Mouse (Mus musculus) hindbrain, embryonic 11.5 days (tissue): ENCODE measurements at regions not wholly inside any gene's neighbourhood (a gene's known extent, or its start where the extent isn't known, plus 50 kb on each side); places are given as distances from the start of the nearest gene placed in this dataset.
A peak's percentile ranks its signal among the peaks of the same experiment; 100 is the strongest.

Experiments used
- ATAC-seq: fragments of 200-750 bp; cut with Nextera tagmentation; 2 replicates; pipeline ENCODE4 v1.8.0; 2017; ENCODE audit warnings: mild to moderate bottlenecking, moderate TSS enrichment, moderate library complexity; ENCODE audit not compliant: low FRiP score
- DNase-seq: peaks from one replicate; pipeline ENCODE4 v3.0.0-alpha.2; 2015; ENCODE audit warnings: low spot score
- H3K27ac ChIP-seq: fragments of 300-500 bp; sonication (generic); 2 replicates; pipeline ENCODE4 v1.5.1; 2014; ENCODE audit warnings: mild to moderate bottlenecking, low read depth, low read length
- H3K27me3 ChIP-seq: fragments of 300-500 bp; sonication (generic); 2 replicates; pipeline ENCODE4 v1.6.1; 2014; ENCODE audit warnings: mild to moderate bottlenecking, low read length, moderate library complexity, mixed read lengths; ENCODE audit not compliant: control insufficient read depth, insufficient read depth
- H3K36me3 ChIP-seq: fragments of 300-500 bp; sonication (generic); 2 replicates; pipeline ENCODE4 v1.6.1; 2014; ENCODE audit warnings: mild to moderate bottlenecking, low read length, moderate library complexity, mixed read lengths; ENCODE audit not compliant: control insufficient read depth, insufficient read depth
- H3K4me1 ChIP-seq: fragments of 300-500 bp; sonication (generic); replicated peaks from 2 replicates; pipeline ENCODE4 v1.6.1; 2014; ENCODE audit warnings: low read length, mixed read lengths; ENCODE audit not compliant: control insufficient read depth, insufficient read depth
- H3K4me2 ChIP-seq: fragments of 300-500 bp; sonication (generic); replicated peaks from 2 replicates; pipeline ENCODE4 v1.6.1; 2014; ENCODE audit warnings: mild to moderate bottlenecking, low read depth, low read length
- H3K4me3 ChIP-seq: fragments of 300-500 bp; sonication (generic); 2 replicates; pipeline ENCODE4 v1.5.1; 2014; ENCODE audit warnings: low read depth, low read length
- H3K9ac ChIP-seq: fragments of 300-500 bp; sonication (generic); 2 replicates; pipeline ENCODE4 v1.6.1; 2014; ENCODE audit warnings: low read depth, low read length
- H3K9me3 ChIP-seq: fragments of 300-500 bp; sonication (generic); 2 replicates; pipeline ENCODE4 v1.6.1; 2016; ENCODE audit warnings: low read length; ENCODE audit not compliant: control insufficient read depth
- WGBS: fragments of 180-500 bp; shearing (Covaris S2); extraction: QIAGEN DNeasy Blood & Tissue Kit; methylation state at CpG from one replicate; pipeline ENCODE4 v1.1.7; 2014; 5-methylcytosine and 5-hydroxymethylcytosine counted together

- DNase-seq = no peak
- Histone ChIP-seq H3K9me3 (no peaks in the 10 kb centered on the region), H3K27me3 (no peaks in the 10 kb centered on the region), H3K4me3 (no peak overlapping the region), H3K4me1 (peaks cover 7% of the 10 kb centered on the region), H3K4me2 (peak overlapping the region; percentile 55), H3K36me3 (no peaks in the 10 kb centered on the region), H3K9ac (peak overlapping the region; percentile 56; the same call in 1 of the 2 replicates), H3K27ac (peak overlapping the region; percentile 72; the same call in 1 of the 2 replicates)
- ATAC-seq = no peak; the same call in 1 of the 2 replicates
- WGBS = 40% methylated on average over 3 of the region's 3 CpGs
Observed at GRCm38 (mm10) chr17:15208808-15209173, 167.5 kb upstream of the Gm3448 start.

GRCm38 (mm10) chr17:15208030-15208807 is 166.9 kb upstream of the Gm3448 start:
- Histone ChIP-seq H3K36me3 (no peaks in the 10 kb centered on the region), H3K27ac (peak overlapping the region; percentile 72), H3K4me3 (peak overlapping the region; percentile 27), H3K4me1 (peaks cover 7% of the 10 kb centered on the region), H3K4me2 (peak overlapping the region; percentile 55), H3K27me3 (no peaks in the 10 kb centered on the region), H3K9me3 (no peaks in the 10 kb centered on the region), H3K9ac (peak overlapping the region; percentile 56; the same call in 1 of the 2 replicates)
- peak; percentile 82 for DNase-seq
- WGBS = 3% methylated on average over 19 of the region's 19 CpGs
- peak; percentile 86 for ATAC-seq

- ATAC-seq = peak; percentile 25
- DNase-seq = peak; percentile 56
Observed at GRCm38 (mm10) chr17:15207182-15208029, 166.1 kb upstream of the Gm3448 start.

GRCm38 (mm10) chr17:15205799-15206198 is 164.5 kb upstream of the Gm3448 start:
- Histone ChIP-seq H3K4me1 (peaks cover 7% of the 10 kb centered on the region), H3K36me3 (no peaks in the 10 kb centered on the region), H3K27me3 (no peaks in the 10 kb centered on the region), H3K4me3 (no peak overlapping the region), H3K4me2 (no peak overlapping the region), H3K9me3 (no peaks in the 10 kb centered on the region), H3K9ac (no peak overlapping the region), H3K27ac (no peak overlapping the region)
- WGBS = 74% methylated on average over 4 of the region's 4 CpGs
- ATAC-seq = no peak
- DNase-seq = no peak

More at GRCm38 (mm10) chr17:15207182-15208029, 166.1 kb upstream of the Gm3448 start:
- Histone ChIP-seq H3K4me3 (peak overlapping the region; percentile 27; the same call in 1 of the 2 replicates), H3K27me3 (no peaks in the 10 kb centered on the region), H3K4me1 (peaks cover 7% of the 10 kb centered on the region), H3K27ac (0 out of 2 replicates have a peak overlapping the region, but pooled peaks have one; percentile 3), H3K9ac (peak overlapping the region; percentile 56; the same call in 1 of the 2 replicates), H3K36me3 (no peaks in the 10 kb centered on the region), H3K4me2 (peak overlapping the region; percentile 55), H3K9me3 (no peaks in the 10 kb centered on the region)
- WGBS = 17% methylated on average over 24 of the region's 24 CpGs

GRCm38 (mm10) chr17:15204524-15204923 is 163.2 kb upstream of the Gm3448 start:
- WGBS = 59% methylated on average over 1 of the region's 1 CpGs
- Histone ChIP-seq H3K27me3 (no peaks in the 10 kb centered on the region), H3K27ac (no peak overlapping the region), H3K4me2 (no peak overlapping the region), H3K4me3 (no peak overlapping the region), H3K9me3 (no peaks in the 10 kb centered on the region), H3K36me3 (no peaks in the 10 kb centered on the region), H3K4me1 (peaks cover 7% of the 10 kb centered on the region), H3K9ac (no peak overlapping the region)
- DNase-seq (no peak), ATAC-seq (no peak)

GRCm38 (mm10) chr17:15199235-15199634 is 157.9 kb upstream of the Gm3448 start:
- Histone ChIP-seq H3K4me3 (no peak overlapping the region), H3K9ac (0 out of 2 replicates have a peak overlapping the region, but pooled peaks have one; percentile 27), H3K27me3 (no peaks in the 10 kb centered on the region), H3K9me3 (no peaks in the 10 kb centered on the region), H3K36me3 (no peaks in the 10 kb centered on the region), H3K4me2 (no peak overlapping the region), H3K27ac (peak overlapping the region; percentile 65; the same call in 1 of the 2 replicates), H3K4me1 (peaks cover 5% of the 10 kb centered on the region; the same call in 1 of the 2 replicates)
- peak; percentile 43; the same call in 1 of the 2 replicates for ATAC-seq
- DNase-seq = peak; percentile 35
- 30% methylated on average over 3 of the region's 3 CpGs for WGBS

GRCm38 (mm10) chr17:15197361-15197760 is 156.0 kb upstream of the Gm3448 start:
- 92% methylated on average over 6 of the region's 6 CpGs for WGBS
- DNase-seq = no peak
- Histone ChIP-seq H3K4me2 (no peak overlapping the region), H3K4me3 (no peak overlapping the region), H3K9me3 (no peaks in the 10 kb centered on the region), H3K4me1 (peaks cover 5% of the 10 kb centered on the region; the same call in 1 of the 2 replicates), H3K27ac (no peak overlapping the region), H3K36me3 (no peaks in the 10 kb centered on the region), H3K27me3 (no peaks in the 10 kb centered on the region), H3K9ac (no peak overlapping the region)
- no peak for ATAC-seq

- no peak overlapping the region for H3K4me3 ChIP-seq
- no peaks in the 10 kb centered on the region for H3K36me3 ChIP-seq
- ATAC-seq = no peak
- H3K9ac ChIP-seq = no peak overlapping the region
- no peak for DNase-seq
- no peak overlapping the region for H3K27ac ChIP-seq
- H3K4me1 ChIP-seq = peaks cover 5% of the 10 kb centered on the region; the same call in 1 of the 2 replicates
- no peaks in the 10 kb centered on the region for H3K27me3 ChIP-seq
- no peaks in the 10 kb centered on the region for H3K9me3 ChIP-seq
- H3K4me2 ChIP-seq = no peak overlapping the region
- WGBS = 83% methylated on average over 2 of the region's 2 CpGs
Observed at GRCm38 (mm10) chr17:15195819-15196218, 154.5 kb upstream of the Gm3448 start.
